Mouse (Mus musculus): ENCODE measurements around the gene Flywch1.

DNA sequence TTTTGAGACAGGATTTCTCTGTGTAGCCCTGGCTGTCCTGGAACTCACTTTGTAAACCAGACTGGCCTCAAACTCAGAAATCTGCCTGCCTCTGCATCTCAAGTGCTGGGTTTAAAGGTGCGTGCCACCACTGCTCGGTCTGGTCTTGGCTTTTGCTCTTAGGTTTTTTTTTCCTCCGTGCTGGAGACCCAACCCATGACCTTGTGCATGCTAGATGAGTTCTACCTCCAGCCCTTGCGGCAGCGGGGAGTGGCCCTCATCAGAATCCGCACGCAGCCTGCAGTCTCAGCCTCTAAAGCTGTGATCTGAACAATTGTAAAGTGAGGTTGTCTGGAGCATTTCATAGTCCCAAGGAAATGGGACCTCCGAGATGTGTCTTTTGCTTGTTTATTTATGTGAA is 23.9 kb upstream of the Flywch1 start:
- TF ChIP-seq ZMIZ1 (IDR thresholded peaks at IDR 0.05; ENCODE audit: low read depth, low read length) (no peak), POLR2A (IDR thresholded peaks at IDR 0.05; ENCODE audit: low read depth, low read length) (no peak), CHD2 (IDR thresholded peaks at IDR 0.05; ENCODE audit: low read length) (no peak), RAD21 (IDR thresholded peaks at IDR 0.05; ENCODE audit: low read depth, low read length) (no peak), TCF12 (IDR thresholded peaks at IDR 0.05; ENCODE audit: low read depth, low read length) (no peak), CTCF (conservative IDR thresholded peaks at IDR 0.05 in 1 of 2, IDR thresholded peaks at IDR 0.05 in 1 of 2; ENCODE audit: low read depth in 2 of 2, low read length in 2 of 2) (no peak), MAZ (IDR thresholded peaks at IDR 0.05; ENCODE audit: low read depth, low read length) (no peak), GABPA (IDR thresholded peaks at IDR 0.05; ENCODE audit: insufficient replicate concordance, low read depth, low read length) (no peak), BHLHE40 (IDR thresholded peaks at IDR 0.05; ENCODE audit: low read depth, low read length) (no peak), ZC3H11A (IDR thresholded peaks at IDR 0.05; ENCODE audit: low read depth, low read length) (no peak), ELF1 (IDR thresholded peaks at IDR 0.05; ENCODE audit: low read depth, low read length) (no peak), CHD1 (IDR thresholded peaks at IDR 0.05; ENCODE audit: low read depth, low read length) (no peak)
